Mouse (Mus musculus) left cerebral cortex, adult 2 months (tissue): ENCODE measurements around the gene Cmtm8. TPM values are rescaled to one million over a fixed set of nuclear protein-coding genes. Genes with fewer than 3 reads are reported as not detected.

ENCODE experiments used
- DNase-seq, 2 experiments: peaks; one replicate each; pipeline ENCODE4 v3.0.0; 2021 to 2022; ENCODE audit warnings: low spot score in 2 of 2, mixed read lengths in 1 of 2; ENCODE audit errors: extremely low spot score in 1 of 2
- H3K27ac ChIP-seq: fragments of 200-600 bp; 2 replicates; pipeline ENCODE4 v1.8.1; 2022
- H3K4me3 ChIP-seq: fragments of 200-600 bp; 2 replicates; pipeline ENCODE4 v1.8.1; 2022
- CTCF ChIP-seq: fragments of 200-600 bp; IDR thresholded peaks from 2 replicates; pipeline ENCODE4 v1.8.1; 2022; ENCODE audit warnings: antibody characterized with exemption, mild to moderate bottlenecking, moderate library complexity
- intact Hi-C: fragments of 180-260 bp; cut with DNase I; formaldehyde crosslinking; loops from one replicate; pipeline ENCODE4 v1.15.1; 2025
- total RNA-seq, 2 experiments: library from RNA; stranded (reverse); gene quantifications; 2 replicates each; pipeline ENCODE4 v1.2.3; 2021

Gene Cmtm8
- total RNA-seq, 2 experiments from 2014 or later, result 1.6 to 1.8 TPM

- TF ChIP-seq CTCF, result no peak
- H3K4me3 ChIP-seq, result no peak overlapping the region
- intact Hi-C loops, result no loop called here
- DNase-seq, result peak in 1 of 2 experiments; percentile 47
- H3K27ac ChIP-seq, result no peak overlapping the region
These were observed 76.9 kb downstream of the Cmtm8 start for GRCm38 (mm10) chr9:114767030-114767429.

GRCm38 (mm10) chr9:114763341-114763740 is 80.6 kb downstream of the Cmtm8 start:
- DNase-seq, result no peak
- intact Hi-C loops, result no loop called here

GRCm38 (mm10) chr9:114761848-114762247 is 82.1 kb downstream of the Cmtm8 start:
- Histone ChIP-seq H3K27ac (no peak overlapping the region; the same call in 1 of the 2 replicates), H3K4me3 (no peak overlapping the region)
- no peak for TF ChIP-seq CTCF
- no peak for DNase-seq
- intact Hi-C loops, result no loop called here

More at GRCm38 (mm10) chr9:114763341-114763740, 80.6 kb downstream of the Cmtm8 start:
- peak; percentile 29 for TF ChIP-seq CTCF
- H3K27ac ChIP-seq, result no peak overlapping the region
- no peak overlapping the region for H3K4me3 ChIP-seq

- no peak for DNase-seq
- H3K27ac ChIP-seq, result no peak overlapping the region
- no peak overlapping the region for H3K4me3 ChIP-seq
- TF ChIP-seq CTCF, result no peak
- intact Hi-C loops, result no loop called here
These were observed 83.6 kb downstream of the Cmtm8 start for GRCm38 (mm10) chr9:114760353-114760752.

- intact Hi-C loops, result no loop called here
- no peak for DNase-seq
- Histone ChIP-seq H3K27ac (no peak overlapping the region), H3K4me3 (no peak overlapping the region)
- TF ChIP-seq CTCF, result no peak
These were observed 84.1 kb downstream of the Cmtm8 start for GRCm38 (mm10) chr9:114759886-114760285.

GRCm38 (mm10) chr9:114758801-114759200 is 85.2 kb downstream of the Cmtm8 start:
- intact Hi-C loops, result no loop called here
- TF ChIP-seq CTCF, result no peak

GRCm38 (mm10) chr9:114758272-114758671 is 85.7 kb downstream of the Cmtm8 start:
- Histone ChIP-seq H3K4me3 (no peak overlapping the region), H3K27ac (no peak overlapping the region)
- intact Hi-C loops, result no loop called here
- no peak for DNase-seq
- no peak for TF ChIP-seq CTCF

More at GRCm38 (mm10) chr9:114758801-114759200, 85.2 kb downstream of the Cmtm8 start:
- Histone ChIP-seq H3K27ac (no peak overlapping the region), H3K4me3 (no peak overlapping the region)
- no peak for DNase-seq

GRCm38 (mm10) chr9:114752863-114753484 is 91.0 kb downstream of the Cmtm8 start:
- Histone ChIP-seq H3K27ac (peak overlapping the region; percentile 75), H3K4me3 (peak overlapping the region; percentile 62)
- intact Hi-C loops, result no loop called here
- DNase-seq, result peak; percentile 91 to 94
- peak; percentile 99 for TF ChIP-seq CTCF

- DNase-seq, result no peak
- no peak overlapping the region for H3K27ac ChIP-seq
- intact Hi-C loops, result no loop called here
- no peak for TF ChIP-seq CTCF
- H3K4me3 ChIP-seq, result peak overlapping the region; percentile 62
These were observed 91.6 kb downstream of the Cmtm8 start for GRCm38 (mm10) chr9:114752311-114752710.

- peak; percentile 34 for TF ChIP-seq CTCF
- H3K4me3 ChIP-seq, result no peak overlapping the region
- H3K27ac ChIP-seq, result no peak overlapping the region
- intact Hi-C loops, result no loop called here
- DNase-seq, result no peak
These were observed 92.4 kb downstream of the Cmtm8 start for GRCm38 (mm10) chr9:114751582-114751981.

GRCm38 (mm10) chr9:114747466-114747865 is 96.5 kb downstream of the Cmtm8 start:
- intact Hi-C loops, result no loop called here
- no peak for TF ChIP-seq CTCF
- Histone ChIP-seq H3K4me3 (no peak overlapping the region), H3K27ac (peak overlapping the region; percentile 42)
- no peak for DNase-seq

- Histone ChIP-seq H3K27ac (peak overlapping the region; percentile 42), H3K4me3 (no peak overlapping the region)
- intact Hi-C loops, result no loop called here
- peak; percentile 6; the same call in 1 of the 2 replicates for TF ChIP-seq CTCF
- DNase-seq, result peak in 1 of 2 experiments; percentile 36
These were observed 96.9 kb downstream of the Cmtm8 start for GRCm38 (mm10) chr9:114747012-114747411.

- no peak overlapping the region for H3K4me3 ChIP-seq
- H3K27ac ChIP-seq, result 0 out of 2 replicates have a peak overlapping the region, but pooled peaks have one; percentile 55
- intact Hi-C loops, result no loop called here
- no peak for DNase-seq
- TF ChIP-seq CTCF, result no peak
These were observed 98.3 kb downstream of the Cmtm8 start for GRCm38 (mm10) chr9:114745654-114746053.
